Mouse (Mus musculus) kidney, embryonic 14.5 days (tissue): ENCODE results near the gene Atp11a. TPM values are rescaled to one million over a fixed set of nuclear protein-coding genes. Genes with fewer than 3 reads are reported as not detected.

Experiments
- ATAC-seq: fragments of 200-750 bp; cut with Nextera tagmentation; 2 replicates; pipeline ENCODE4 v1.8.0; 2017; ENCODE audit warnings: moderate number of reproducible peaks, mild to moderate bottlenecking, moderate TSS enrichment, moderate library complexity; ENCODE audit not compliant: low FRiP score, low TSS enrichment
- H3K27ac ChIP-seq: fragments of 300-500 bp; sonication (generic); 2 replicates; pipeline ENCODE4 v1.5.1; 2014; ENCODE audit warnings: low read depth, mild to moderate bottlenecking, low read length, moderate library complexity, mixed read lengths
- H3K27me3 ChIP-seq: fragments of 300-500 bp; sonication (generic); 2 replicates; pipeline ENCODE4 v1.6.1; 2014; ENCODE audit warnings: mild to moderate bottlenecking, low read length; ENCODE audit not compliant: control insufficient read depth, insufficient read depth
- H3K36me3 ChIP-seq: fragments of 300-500 bp; sonication (generic); 2 replicates; pipeline ENCODE4 v1.6.1; 2014; ENCODE audit warnings: low read length, mixed read lengths; ENCODE audit not compliant: control insufficient read depth, insufficient read depth
- H3K4me1 ChIP-seq: fragments of 300-500 bp; sonication (generic); 2 replicates; pipeline ENCODE4 v1.6.1; 2014; ENCODE audit warnings: low read length, mixed read lengths; ENCODE audit not compliant: control insufficient read depth, insufficient read depth
- H3K4me2 ChIP-seq: fragments of 300-500 bp; sonication (generic); replicated peaks from 2 replicates; pipeline ENCODE4 v1.6.1; 2014; ENCODE audit warnings: low read depth, mild to moderate bottlenecking, low read length
- H3K4me3 ChIP-seq: fragments of 300-500 bp; sonication (generic); 2 replicates; pipeline ENCODE4 v1.5.1; 2014; ENCODE audit warnings: mild to moderate bottlenecking, low read length
- H3K9ac ChIP-seq: fragments of 300-500 bp; sonication (generic); 2 replicates; pipeline ENCODE4 v1.6.1; 2014; ENCODE audit warnings: low read depth, mild to moderate bottlenecking, low read length, moderate library complexity
- H3K9me3 ChIP-seq: fragments of 300-500 bp; sonication (generic); 2 replicates; pipeline ENCODE4 v1.6.1; 2016; ENCODE audit warnings: low read length; ENCODE audit not compliant: control insufficient read depth
- WGBS: fragments of 180-500 bp; shearing (Covaris S2); extraction: QIAGEN DNeasy Blood & Tissue Kit; methylation state at CpG from one replicate; pipeline ENCODE4 v1.1.7; 2014; 5-methylcytosine and 5-hydroxymethylcytosine counted together
- polyA plus RNA-seq: library from polyadenylated mRNA; unstranded; fragments of >200 nt; fragmentation: Nextera tagmentation; extraction: Ambion mirVana; gene quantifications from 2 replicates; pipeline ENCODE4 v1.2.1, GENCODE M21; 2014

Gene Atp11a
- polyA plus RNA-seq, 1 experiment from 2014 or later = 18.5 TPM

- H3K4me2 ChIP-seq = no peak overlapping the region
- 78% methylated on average over 11 of the region's 11 CpGs for WGBS
- H3K27me3 ChIP-seq = no peaks in the 10 kb centered on the region
Measured at GRCm38 (mm10) chr8:12894783-12895534, 138.1 kb downstream of the Atp11a start.

GRCm38 (mm10) chr8:12895535-12896150, 138.8 kb downstream of the Atp11a start:
- no peaks in the 10 kb centered on the region for H3K9me3 ChIP-seq
- H3K27me3 ChIP-seq = no peaks in the 10 kb centered on the region
- no peak overlapping the region for H3K27ac ChIP-seq
- H3K4me2 ChIP-seq = no peak overlapping the region
- 68% methylated on average over 9 of the region's 9 CpGs for WGBS
- peaks cover 23% of the 10 kb centered on the region for H3K4me1 ChIP-seq
- no peak for ATAC-seq
- no peak overlapping the region for H3K4me3 ChIP-seq
- H3K9ac ChIP-seq = no peak overlapping the region
- H3K36me3 ChIP-seq = no peaks in the 10 kb centered on the region

More at GRCm38 (mm10) chr8:12894783-12895534, 138.1 kb downstream of the Atp11a start:
- no peak overlapping the region for H3K4me3 ChIP-seq
- no peaks in the 10 kb centered on the region for H3K36me3 ChIP-seq
- no peak overlapping the region for H3K27ac ChIP-seq
- H3K9me3 ChIP-seq = no peaks in the 10 kb centered on the region
- H3K4me1 ChIP-seq = peaks cover 23% of the 10 kb centered on the region
- H3K9ac ChIP-seq = 0 out of 2 replicates have a peak overlapping the region, but pooled peaks have one; percentile 12
- no peak for ATAC-seq

- no peaks in the 10 kb centered on the region for H3K27me3 ChIP-seq
- H3K27ac ChIP-seq = no peak overlapping the region
- no peaks in the 10 kb centered on the region for H3K9me3 ChIP-seq
- H3K4me1 ChIP-seq = peaks cover 23% of the 10 kb centered on the region
- peak; percentile 71 for ATAC-seq
- no peak overlapping the region for H3K4me2 ChIP-seq
- no peak overlapping the region for H3K9ac ChIP-seq
- 40% methylated on average over 13 of the region's 13 CpGs for WGBS
- no peak overlapping the region for H3K4me3 ChIP-seq
- no peaks in the 10 kb centered on the region for H3K36me3 ChIP-seq
Measured at GRCm38 (mm10) chr8:12896494-12897373, 139.9 kb downstream of the Atp11a start.

- H3K27ac ChIP-seq = no peak overlapping the region
- no peak overlapping the region for H3K9ac ChIP-seq
- no peaks in the 10 kb centered on the region for H3K36me3 ChIP-seq
- peaks cover 23% of the 10 kb centered on the region for H3K4me1 ChIP-seq
- 54% methylated on average over 9 of the region's 9 CpGs for whole genome bisulfite sequencing
- H3K4me3 ChIP-seq = no peak overlapping the region
- H3K9me3 ChIP-seq = no peaks in the 10 kb centered on the region
- no peaks in the 10 kb centered on the region for H3K27me3 ChIP-seq
- no peak overlapping the region for H3K4me2 ChIP-seq
- ATAC-seq = no peak
Measured at GRCm38 (mm10) chr8:12897815-12898214, 141.0 kb downstream of the Atp11a start.

GRCm38 (mm10) chr8:12903790-12904415, 147.1 kb downstream of the Atp11a start:
- no peaks in the 10 kb centered on the region for H3K27me3 ChIP-seq
- no peaks in the 10 kb centered on the region for H3K9me3 ChIP-seq
- peak overlapping the region; percentile 33; the same call in 1 of the 2 replicates for H3K27ac ChIP-seq
- H3K4me1 ChIP-seq = peaks cover 11% of the 10 kb centered on the region
- 76% methylated on average over 13 of the region's 13 CpGs for WGBS
- H3K36me3 ChIP-seq = no peaks in the 10 kb centered on the region
- H3K9ac ChIP-seq = no peak overlapping the region
- H3K4me3 ChIP-seq = no peak overlapping the region
- H3K4me2 ChIP-seq = no peak overlapping the region
- ATAC-seq = no peak

GRCm38 (mm10) chr8:12905122-12905521, 148.3 kb downstream of the Atp11a start:
- ATAC-seq = no peak
- Histone ChIP-seq H3K9ac (no peak overlapping the region), H3K4me1 (peaks cover 6% of the 10 kb centered on the region; the same call in 1 of the 2 replicates), H3K9me3 (no peaks in the 10 kb centered on the region), H3K27me3 (no peaks in the 10 kb centered on the region), H3K36me3 (no peaks in the 10 kb centered on the region), H3K4me3 (no peak overlapping the region), H3K4me2 (no peak overlapping the region), H3K27ac (no peak overlapping the region)
- 82% methylated on average over 5 of the region's 5 CpGs for WGBS

- 79% methylated on average over 11 of the region's 11 CpGs for WGBS
- no peak for ATAC-seq
- Histone ChIP-seq H3K36me3 (no peaks in the 10 kb centered on the region), H3K4me3 (no peak overlapping the region), H3K27me3 (no peaks in the 10 kb centered on the region), H3K27ac (no peak overlapping the region), H3K4me2 (no peak overlapping the region), H3K9me3 (no peaks in the 10 kb centered on the region), H3K4me1 (peaks cover 6% of the 10 kb centered on the region; the same call in 1 of the 2 replicates), H3K9ac (no peak overlapping the region)
Measured at GRCm38 (mm10) chr8:12905599-12906321, 148.9 kb downstream of the Atp11a start.

GRCm38 (mm10) chr8:12906597-12906996, 149.8 kb downstream of the Atp11a start:
- Histone ChIP-seq H3K4me1 (peaks cover 9% of the 10 kb centered on the region), H3K4me2 (no peak overlapping the region), H3K27me3 (no peaks in the 10 kb centered on the region), H3K9ac (no peak overlapping the region), H3K9me3 (no peaks in the 10 kb centered on the region), H3K4me3 (no peak overlapping the region), H3K36me3 (no peaks in the 10 kb centered on the region), H3K27ac (no peak overlapping the region)
- WGBS = 86% methylated on average over 5 of the region's 5 CpGs
- no peak for ATAC-seq
